Mouse (Mus musculus): ENCODE data around the gene Klf15.

DNA sequence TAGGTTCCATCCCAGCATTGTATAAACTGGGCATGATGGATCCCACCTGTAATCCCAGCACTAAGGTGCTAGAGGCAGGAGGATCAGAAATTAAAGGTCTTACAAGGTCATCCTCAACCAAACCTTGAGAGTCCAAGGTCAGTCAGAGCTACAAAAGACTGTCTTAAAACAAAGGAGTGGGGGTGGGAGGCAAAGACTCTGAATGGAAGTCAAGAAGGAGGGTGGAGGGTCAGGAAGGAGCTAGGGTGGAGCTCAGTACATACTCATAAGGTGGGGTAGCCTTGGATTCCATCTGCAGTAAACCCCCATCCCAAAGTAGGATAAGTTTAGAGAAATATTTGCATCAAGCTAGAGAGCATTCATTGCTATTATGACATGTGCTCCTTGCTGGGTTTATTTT is 9.8 kb upstream of the Klf15 start:
- TF ChIP-seq CTCF (IDR thresholded peaks at IDR 0.05; ENCODE audit: low read depth) (no peak), EP300 (IDR thresholded peaks at IDR 0.05; ENCODE audit: low read depth) (no peak)

Measured in liver, postnatal 0 days (tissue).